In the genomic region with DNA sequence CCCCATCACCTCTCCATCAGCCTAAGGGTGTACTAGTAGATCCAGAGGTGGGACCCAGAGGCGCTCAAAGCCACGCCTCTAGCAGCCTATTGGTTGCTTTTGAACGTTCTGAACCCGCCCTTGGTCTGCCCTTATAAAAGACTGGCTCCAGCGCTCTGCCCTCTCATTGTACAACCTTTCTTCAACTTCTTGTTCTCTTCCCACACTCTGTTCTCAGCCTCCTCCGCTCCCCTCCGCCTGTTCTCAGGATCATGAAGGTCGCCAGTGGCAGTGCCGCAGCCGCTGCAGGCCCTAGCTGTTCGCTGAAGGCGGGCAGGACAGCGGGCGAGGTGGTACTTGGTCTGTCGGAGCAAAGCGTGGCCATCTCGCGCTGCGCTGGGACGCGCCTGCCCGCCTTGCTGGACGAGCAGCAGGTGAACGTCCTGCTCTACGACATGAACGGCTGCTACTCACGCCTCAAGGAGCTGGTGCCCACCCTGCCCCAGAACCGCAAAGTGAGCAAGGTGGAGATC, we compare ENCODE assay signal across 8 mouse cellular contexts. TPM values are rescaled to one million over a fixed set of nuclear protein-coding genes. Genes with fewer than 3 reads are reported as not detected.
DNase-seq lines count a peak whose midpoint lies in the region; ATAC-seq and TF ChIP-seq lines count a peak whose summit lies in the region.

Id1 (plus strand) TSS at position 162 of the 512 bp plus-strand sequence.

- peak within 1 kb of the TSS; percentile 92 for H3K4me2 ChIP-seq in forebrain, embryonic 14.5 days (ENCODE audit: low read length)
- H3K4me2 ChIP-seq in neural tube, embryonic 14.5 days (ENCODE audit: low read depth, low read length): peak within 1 kb of the TSS; percentile 85

- no peaks in the 10 kb centered on the region for H3K9me3 ChIP-seq in ES-Bruce4 (replicated peaks; ENCODE audit: control insufficient read depth, insufficient read depth, low read length, poor library complexity, severe bottlenecking)
- H3K9me3 ChIP-seq in forebrain, embryonic 14.5 days (replicated peaks; ENCODE audit: control insufficient read depth, low read length): no peaks in the 10 kb centered on the region
- no peaks in the 10 kb centered on the region for H3K9me3 ChIP-seq in neural tube, embryonic 14.5 days (ENCODE audit: control insufficient read depth, low read length)

- peak; percentile 60 for ATAC-seq in forebrain, embryonic 14.5 days
- ATAC-seq in neural tube, embryonic 14.5 days (ENCODE audit: low read depth): peak; percentile 67

- peak; percentile 89 for DNase-seq in forebrain, embryonic 14.5 days (ENCODE audit: low spot score)
- peak; percentile 92 for DNase-seq in heart, postnatal 10 days
- peak; percentile 88 to 94 for DNase-seq in kidney, postnatal 4 days
- peak; percentile 93 to 95 for DNase-seq in lung, adult 18-20 months
- peak; percentile 55 to 69 for DNase-seq in thymus, adult 18-20 months

- H3K9ac ChIP-seq in ES-Bruce4 (ENCODE audit: low read depth, poor library complexity, severe bottlenecking): peak within 1 kb of the TSS; percentile 8
- peak within 1 kb of the TSS; percentile 75 for H3K9ac ChIP-seq in forebrain, embryonic 14.5 days (ENCODE audit: low read length)
- peak within 1 kb of the TSS; percentile 67 for H3K9ac ChIP-seq in neural tube, embryonic 14.5 days (replicated peaks; ENCODE audit: low read depth, low read length)

- intact Hi-C loops in heart, postnatal 10 days (cut with DNase I): no loop called here

- TF ChIP-seq CTCF in ES-Bruce4 (IDR thresholded peaks at IDR 0.05; ENCODE audit: low read depth, low read length): no peak

- 0% methylated on average over 28 of the region's 28 CpGs for WGBS in forebrain, embryonic 14.5 days
- WGBS in neural tube, embryonic 14.5 days: under 1% methylated on average over 28 of the region's 28 CpGs

- H3K4me1 ChIP-seq in ES-Bruce4 (ENCODE audit: control insufficient read depth, insufficient read depth, low read length): peaks cover 7% of the 10 kb centered on the region
- H3K4me1 ChIP-seq in brown adipose tissue, adult 24 weeks (ENCODE audit: control insufficient read depth, insufficient read depth, insufficient read length, low read length): peaks cover 12% of the 10 kb centered on the region
- peaks cover 33% of the 10 kb centered on the region for H3K4me1 ChIP-seq in forebrain, embryonic 14.5 days (ENCODE audit: control insufficient read depth, insufficient read depth, low read length)
- H3K4me1 ChIP-seq in neural tube, embryonic 14.5 days (ENCODE audit: control insufficient read depth, insufficient read depth, low read length): peaks cover 25% of the 10 kb centered on the region

- no peaks in the 10 kb centered on the region for H3K36me3 ChIP-seq in ES-Bruce4 (ENCODE audit: control insufficient read depth, insufficient read depth, low read length, poor library complexity, severe bottlenecking)
- H3K36me3 ChIP-seq in forebrain, embryonic 14.5 days (ENCODE audit: control insufficient read depth, insufficient read depth, low read length): no peaks in the 10 kb centered on the region
- H3K36me3 ChIP-seq in neural tube, embryonic 14.5 days (ENCODE audit: control insufficient read depth, insufficient read depth, low read length): no peaks in the 10 kb centered on the region

- no peak for TF ChIP-seq EP300 in ES-Bruce4 (IDR thresholded peaks at IDR 0.05; ENCODE audit: insufficient read depth, low read depth, low read length)

- no peak within 1 kb of the TSS for H3K27ac ChIP-seq in ES-Bruce4 (ENCODE audit: insufficient read depth, low read length)
- H3K27ac ChIP-seq in brown adipose tissue, adult 24 weeks (replicated peaks; ENCODE audit: low read depth, low read length): peak within 1 kb of the TSS; percentile 99
- peak within 1 kb of the TSS; percentile 79 for H3K27ac ChIP-seq in forebrain, embryonic 14.5 days (ENCODE audit: low read depth, low read length)
- peak within 1 kb of the TSS; percentile 78 for H3K27ac ChIP-seq in neural tube, embryonic 14.5 days (ENCODE audit: low read depth, low read length)

- H3K4me3 ChIP-seq in ES-Bruce4 (ENCODE audit: low read depth, low read length): peak within 1 kb of the TSS; percentile 54
- H3K4me3 ChIP-seq in brown adipose tissue, adult 24 weeks (ENCODE audit: insufficient read depth, low read depth, low read length): peak within 1 kb of the TSS; percentile 82
- peak within 1 kb of the TSS; percentile 48 for H3K4me3 ChIP-seq in forebrain, embryonic 14.5 days (ENCODE audit: low read depth, low read length)
- peak within 1 kb of the TSS; percentile 50 for H3K4me3 ChIP-seq in neural tube, embryonic 14.5 days (ENCODE audit: low read depth, low read length)

- TF ChIP-seq POLR2A in ES-Bruce4 (IDR thresholded peaks at IDR 0.05; ENCODE audit: insufficient read depth, low read length): peak; percentile 68

- H3K27me3 ChIP-seq in ES-Bruce4 (ENCODE audit: control insufficient read depth, insufficient read depth, low read length, poor library complexity, severe bottlenecking): no peaks in the 10 kb centered on the region
- peaks cover 11% of the 10 kb centered on the region for H3K27me3 ChIP-seq in forebrain, embryonic 14.5 days (replicated peaks; ENCODE audit: control insufficient read depth, insufficient read depth, low read length)
- H3K27me3 ChIP-seq in neural tube, embryonic 14.5 days (ENCODE audit: control insufficient read depth, insufficient read depth, low read length): no peaks in the 10 kb centered on the region

RNA-seq across cellular contexts. Expression of gene Id1, which starts in this region (rescaled TPM):
- 19.0 and 20.5 TPM in 2 replicates for polyA plus RNA-seq in ES-Bruce4 (2011; ENCODE audit: insufficient read depth, insufficient read length, low read depth, missing spikeins)
- polyA plus RNA-seq in brown adipose tissue, adult 24 weeks (2012; ENCODE audit: insufficient read depth, insufficient read length, missing spikeins): 48.0 and 59.8 TPM in 2 replicates
- polyA plus RNA-seq in forebrain, embryonic 14.5 days (2014; fragmentation: Nextera tagmentation; extraction: Ambion mirVana): 29.2 and 32.8 TPM in 2 replicates
- 10 to 100 TPM; 72.9 to 84.2 TPM for total RNA-seq in heart, postnatal 10 days (2021)
- 49.9 and 50.4 TPM in 2 replicates for polyA plus RNA-seq in neural tube, embryonic 14.5 days (2014; fragmentation: Nextera tagmentation; extraction: Ambion mirVana)

Comparison
In these comparisons a context has a peak if more than half of its experiments do, and no peak if none do; other contexts are left out.
1. H3K9ac ChIP-seq: peak in every context shown above with its lines; median percentile 75 in forebrain, embryonic 14.5 days; 67 in neural tube, embryonic 14.5 days; 8 in ES-Bruce4.